Mouse (Mus musculus): ENCODE results near the gene Parn. TPM values are rescaled to one million over a fixed set of nuclear protein-coding genes. Genes with fewer than 3 reads are reported as not detected.

The Parn gene
- total and polyA plus RNA-seq, 3 experiments, result 26.7 to 160 (median 38.2) TPM

GRCm38 (mm10) chr16:13668402-13669108, 585 bp upstream of the Parn start (continued):
- TF ChIP-seq ZKSCAN1 (IDR thresholded peaks at IDR 0.05; ENCODE audit: low read depth, low read length) (peak; percentile 40; the same call in 1 of the 2 replicates), EP300 (IDR thresholded peaks at IDR 0.05; ENCODE audit: low read depth in 1 of 2, low read length in 2 of 2) (peak in 1 of 2 experiments; percentile 54), NELFE (IDR thresholded peaks at IDR 0.05; ENCODE audit: low read depth, low read length) (no peak), BHLHE40 (IDR thresholded peaks at IDR 0.05; ENCODE audit: borderline replicate concordance, low read depth, low read length) (peak; percentile 13; the same call in 1 of the 2 replicates), TBP (IDR thresholded peaks at IDR 0.05; ENCODE audit: low read depth, low read length) (0 out of 2 replicates have a peak, but pooled peaks have one; percentile 23), MYC (IDR thresholded peaks at IDR 0.05; ENCODE audit: low read depth, low read length) (peak; percentile 51; the same call in 1 of the 2 replicates)

DNA sequence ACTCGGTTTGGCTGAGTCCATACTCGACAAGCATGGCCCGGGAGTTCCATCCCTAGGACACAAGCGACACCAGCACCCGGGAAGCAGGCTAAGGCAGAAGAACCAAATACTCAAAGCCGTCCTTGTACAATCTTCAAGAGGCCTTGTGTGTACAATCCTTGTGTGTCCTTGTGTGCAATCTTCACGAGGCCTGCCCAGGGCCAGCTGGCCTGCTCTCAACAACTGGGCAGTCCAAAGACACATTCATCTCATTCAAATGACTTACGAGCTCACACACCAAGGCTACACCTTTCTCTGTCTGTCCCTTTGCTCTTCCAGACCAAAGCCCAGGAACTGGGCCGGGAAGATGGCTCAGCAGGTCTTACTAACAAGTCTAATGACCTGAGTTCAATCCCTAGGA, 7.2 kb downstream of the Parn start:
- no peaks in the 10 kb centered on the region; the same call in 1 of the 2 replicates for H3K79me2 ChIP-seq (ENCODE audit: control insufficient read depth, insufficient read depth, low read length, poor library complexity)
- no peak for DNase-seq (ENCODE audit: low read depth, low spot score)
- no peaks in the 10 kb centered on the region for H3K4me1 ChIP-seq (ENCODE audit: control insufficient read depth in 1 of 2, insufficient read depth in 2 of 2, low read length in 2 of 2)
- H3K4me3 ChIP-seq (ENCODE audit: control insufficient read depth in 1 of 2, insufficient read depth in 1 of 2, low read depth in 2 of 2, low read length in 2 of 2), result no peak overlapping the region
- H3K36me3 ChIP-seq (ENCODE audit: control insufficient read depth in 1 of 2, insufficient read depth in 2 of 2, low read length in 2 of 2), result peaks cover 4 to 11% of the 10 kb centered on the region in 2 experiments
- no peaks in the 10 kb centered on the region for H3K9me3 ChIP-seq (replicated peaks; ENCODE audit: insufficient read depth, low read length)
- no peaks in the 10 kb centered on the region for H3K27me3 ChIP-seq (ENCODE audit: control insufficient read depth in 1 of 2, insufficient read depth in 2 of 2, low read length in 2 of 2)
- TF ChIP-seq EP300 (IDR thresholded peaks at IDR 0.05; ENCODE audit: low read depth in 1 of 2, low read length in 2 of 2) (no peak), GATA1 (IDR thresholded peaks at IDR 0.05; ENCODE audit: low read depth, low read length) (no peak), POLR2AphosphoS2 (IDR thresholded peaks at IDR 0.05; ENCODE audit: low read length) (no peak), ZMIZ1 (IDR thresholded peaks at IDR 0.05; ENCODE audit: low read depth, low read length) (no peak), UBTF (IDR thresholded peaks at IDR 0.05; ENCODE audit: borderline replicate concordance, insufficient read depth, low read depth, low read length) (no peak), MAZ (IDR thresholded peaks at IDR 0.05; ENCODE audit: low read depth, low read length) (no peak), KAT2A (conservative IDR thresholded peaks at IDR 0.05; ENCODE audit: low read depth, low read length) (no peak), USF2 (IDR thresholded peaks at IDR 0.05; ENCODE audit: borderline replicate concordance in 1 of 2, insufficient read depth in 1 of 2, low read depth in 1 of 2, low read length in 2 of 2) (no peak), TCF12 (IDR thresholded peaks at IDR 0.05; ENCODE audit: low read depth, low read length) (no peak), MAX (IDR thresholded peaks at IDR 0.05; ENCODE audit: low read length) (no peak)
- H3K9ac ChIP-seq (ENCODE audit: control insufficient read depth, low read depth, low read length, poor library complexity, severe bottlenecking), result no peak overlapping the region
- no peak overlapping the region for H3K27ac ChIP-seq (ENCODE audit: control insufficient read depth, low read depth, low read length)

GRCm38 (mm10) chr16:13658886-13659285, 9.1 kb downstream of the Parn start:
- H3K27me3 ChIP-seq (ENCODE audit: control insufficient read depth in 1 of 2, insufficient read depth in 2 of 2, low read length in 2 of 2), result no peaks in the 10 kb centered on the region
- no peak overlapping the region for H3K4me3 ChIP-seq (ENCODE audit: control insufficient read depth in 1 of 2, insufficient read depth in 1 of 2, low read depth in 2 of 2, low read length in 2 of 2)
- H3K9me3 ChIP-seq (replicated peaks; ENCODE audit: insufficient read depth, low read length), result no peaks in the 10 kb centered on the region
- no peak overlapping the region for H3K9ac ChIP-seq (ENCODE audit: control insufficient read depth, low read depth, low read length, poor library complexity, severe bottlenecking)
- H3K27ac ChIP-seq (ENCODE audit: control insufficient read depth, low read depth, low read length), result no peak overlapping the region
- no peaks in the 10 kb centered on the region; the same call in 1 of the 2 replicates for H3K79me2 ChIP-seq (ENCODE audit: control insufficient read depth, insufficient read depth, low read length, poor library complexity)
- DNase-seq (ENCODE audit: low read depth, low spot score), result no peak
- H3K36me3 ChIP-seq (ENCODE audit: control insufficient read depth in 1 of 2, insufficient read depth in 2 of 2, low read length in 2 of 2), result peaks cover 4 to 10% of the 10 kb centered on the region in 2 experiments
- H3K4me1 ChIP-seq (ENCODE audit: control insufficient read depth in 1 of 2, insufficient read depth in 2 of 2, low read length in 2 of 2), result no peaks in the 10 kb centered on the region
- TF ChIP-seq SMC3 (IDR thresholded peaks at IDR 0.05; ENCODE audit: low read depth, low read length), result no peak
- no peak for TF ChIP-seq USF2 (IDR thresholded peaks at IDR 0.05; ENCODE audit: borderline replicate concordance in 1 of 2, insufficient read depth in 1 of 2, low read depth in 1 of 2, low read length in 2 of 2)
- TF ChIP-seq ZMIZ1 (IDR thresholded peaks at IDR 0.05; ENCODE audit: low read depth, low read length), result no peak
- no peak for TF ChIP-seq RAD21 (IDR thresholded peaks at IDR 0.05; ENCODE audit: low read depth, low read length)
- no peak for TF ChIP-seq ZNF384 (IDR thresholded peaks at IDR 0.05; ENCODE audit: low read depth, low read length)
- TF ChIP-seq EP300 (IDR thresholded peaks at IDR 0.05; ENCODE audit: low read depth in 1 of 2, low read length in 2 of 2), result no peak
- TF ChIP-seq MAFK (IDR thresholded peaks at IDR 0.05; ENCODE audit: borderline replicate concordance, low read depth, low read length), result no peak
- TF ChIP-seq CTCF (IDR thresholded peaks at IDR 0.05 in 2 of 3, conservative IDR thresholded peaks at IDR 0.05 in 1 of 3; ENCODE audit: control insufficient read depth in 1 of 3, insufficient read depth in 1 of 3, low read depth in 2 of 3, low read length in 3 of 3, poor library complexity in 1 of 3, severe bottlenecking in 1 of 3), result no peak
- TF ChIP-seq POLR2AphosphoS2 (IDR thresholded peaks at IDR 0.05; ENCODE audit: low read length), result no peak
- TF ChIP-seq KAT2A (conservative IDR thresholded peaks at IDR 0.05; ENCODE audit: low read depth, low read length), result no peak
- no peak for TF ChIP-seq HCFC1 (IDR thresholded peaks at IDR 0.05; ENCODE audit: low read depth, low read length)
- no peak for TF ChIP-seq MYB (IDR thresholded peaks at IDR 0.05; ENCODE audit: low read depth, low read length)
- TF ChIP-seq TBP (IDR thresholded peaks at IDR 0.05; ENCODE audit: low read depth, low read length), result no peak
- TF ChIP-seq RCOR1 (IDR thresholded peaks at IDR 0.05; ENCODE audit: low read depth, low read length), result no peak
- no peak for TF ChIP-seq TCF12 (IDR thresholded peaks at IDR 0.05; ENCODE audit: low read depth, low read length)
- TF ChIP-seq POLR2A (IDR thresholded peaks at IDR 0.05; ENCODE audit: control insufficient read depth in 1 of 2, insufficient read depth in 1 of 2, low read depth in 1 of 2, low read length in 2 of 2, poor library complexity in 1 of 2), result no peak
- TF ChIP-seq ZKSCAN1 (IDR thresholded peaks at IDR 0.05; ENCODE audit: low read depth, low read length), result no peak
- TF ChIP-seq NELFE (IDR thresholded peaks at IDR 0.05; ENCODE audit: low read depth, low read length), result no peak
- no peak for TF ChIP-seq GATA1 (IDR thresholded peaks at IDR 0.05; ENCODE audit: low read depth, low read length)
- TF ChIP-seq SIN3A (IDR thresholded peaks at IDR 0.05; ENCODE audit: low read length), result no peak

Measured in MEL (cell line).